Mouse (Mus musculus): ENCODE data around the gene Wdr81. TPM values are rescaled to one million over a fixed set of nuclear protein-coding genes. Genes with fewer than 3 reads are reported as not detected.
A peak's percentile ranks its signal among the peaks of the same experiment; 100 is the strongest.

Wdr81 gene
- polyA plus RNA-seq, 1 experiment = 4.9 TPM

DNA sequence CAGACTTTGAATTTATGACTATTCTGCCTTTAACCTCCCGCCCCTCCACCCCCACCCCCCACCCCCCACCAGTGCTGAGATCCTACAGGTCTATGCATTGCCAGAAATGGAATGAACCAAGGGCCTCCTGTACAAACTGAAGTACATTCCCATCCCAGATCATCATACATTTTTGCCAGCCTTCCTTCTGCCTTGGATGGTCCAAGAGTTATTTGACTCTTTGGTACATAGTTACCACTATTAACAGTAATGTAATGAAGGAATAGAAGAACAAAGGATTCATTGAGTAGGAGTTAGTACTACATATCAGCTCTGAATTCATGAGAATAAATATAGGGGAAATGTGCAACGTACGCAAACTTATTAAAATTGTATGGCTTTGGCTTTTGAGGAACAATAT lies 31.7 kb upstream of the Wdr81 start:
- H3K4me1 ChIP-seq (ENCODE audit: control insufficient read depth, insufficient read depth, low read length) = no peaks in the 10 kb centered on the region
- H3K27ac ChIP-seq (ENCODE audit: insufficient read depth, low read length) = no peak overlapping the region
- no peak overlapping the region for H3K9ac ChIP-seq (ENCODE audit: low read depth, poor library complexity, severe bottlenecking)
- H3K36me3 ChIP-seq (ENCODE audit: control insufficient read depth, insufficient read depth, low read length, poor library complexity, severe bottlenecking) = peaks cover 27% of the 10 kb centered on the region
- no peaks in the 10 kb centered on the region for H3K9me3 ChIP-seq (replicated peaks; ENCODE audit: control insufficient read depth, insufficient read depth, low read length, poor library complexity, severe bottlenecking)
- TF ChIP-seq EP300 (IDR thresholded peaks at IDR 0.05; ENCODE audit: insufficient read depth, low read depth, low read length) = no peak
- no peak overlapping the region for H3K4me3 ChIP-seq (ENCODE audit: low read depth, low read length)
- no peaks in the 10 kb centered on the region for H3K27me3 ChIP-seq (ENCODE audit: control insufficient read depth, insufficient read depth, low read length, poor library complexity, severe bottlenecking)

GRCm38 (mm10) chr11:75473376-75473775 lies 18.9 kb upstream of the Wdr81 start:
- no peaks in the 10 kb centered on the region for H3K9me3 ChIP-seq (replicated peaks; ENCODE audit: control insufficient read depth, insufficient read depth, low read length, poor library complexity, severe bottlenecking)
- H3K4me3 ChIP-seq (ENCODE audit: low read depth, low read length) = no peak overlapping the region
- TF ChIP-seq EP300 (IDR thresholded peaks at IDR 0.05; ENCODE audit: insufficient read depth, low read depth, low read length) (no peak), CTCF (IDR thresholded peaks at IDR 0.05; ENCODE audit: low read depth, low read length) (no peak), POLR2A (IDR thresholded peaks at IDR 0.05; ENCODE audit: insufficient read depth, low read length) (no peak)
- no peaks in the 10 kb centered on the region for H3K27me3 ChIP-seq (ENCODE audit: control insufficient read depth, insufficient read depth, low read length, poor library complexity, severe bottlenecking)
- H3K36me3 ChIP-seq (ENCODE audit: control insufficient read depth, insufficient read depth, low read length, poor library complexity, severe bottlenecking) = no peaks in the 10 kb centered on the region
- H3K4me1 ChIP-seq (ENCODE audit: control insufficient read depth, insufficient read depth, low read length) = no peaks in the 10 kb centered on the region
- H3K27ac ChIP-seq (ENCODE audit: insufficient read depth, low read length) = no peak overlapping the region
- H3K9ac ChIP-seq (ENCODE audit: low read depth, poor library complexity, severe bottlenecking) = no peak overlapping the region

DNA sequence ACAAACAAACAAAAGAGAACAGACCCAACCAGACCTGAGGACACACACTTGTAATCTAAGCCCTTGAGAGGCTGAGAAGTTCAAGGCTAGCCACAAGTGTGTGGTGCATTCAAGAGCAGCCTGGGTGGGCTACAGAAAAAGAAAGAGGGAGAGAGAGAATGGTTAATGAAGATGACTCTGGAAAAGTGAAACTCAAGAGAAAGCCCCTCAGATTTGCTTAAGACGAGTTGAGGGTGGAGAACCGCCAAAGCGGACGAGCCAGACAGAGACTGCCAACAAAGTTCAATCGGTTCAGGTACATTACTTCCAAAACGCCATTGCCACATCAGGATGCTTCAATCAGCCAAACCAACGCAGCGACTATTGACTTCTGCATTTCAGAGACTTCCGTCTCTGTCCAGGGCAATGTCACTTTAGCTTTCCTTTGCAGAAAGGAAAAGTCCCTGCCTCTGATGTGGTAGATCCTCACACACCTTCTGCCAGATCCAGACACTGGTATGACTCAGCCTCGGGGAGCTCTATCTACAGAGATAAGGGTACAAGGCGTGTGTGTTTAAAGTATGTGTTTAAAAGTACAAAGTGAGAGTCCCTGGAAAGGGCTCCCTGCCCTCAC lies 18.1 kb upstream of the Wdr81 start:
- TF ChIP-seq CTCF (IDR thresholded peaks at IDR 0.05; ENCODE audit: low read depth, low read length) (no peak), EP300 (IDR thresholded peaks at IDR 0.05; ENCODE audit: insufficient read depth, low read depth, low read length) (no peak), POLR2A (IDR thresholded peaks at IDR 0.05; ENCODE audit: insufficient read depth, low read length) (no peak)
- Histone ChIP-seq H3K9me3 (replicated peaks; ENCODE audit: control insufficient read depth, insufficient read depth, low read length, poor library complexity, severe bottlenecking) (no peaks in the 10 kb centered on the region), H3K36me3 (ENCODE audit: control insufficient read depth, insufficient read depth, low read length, poor library complexity, severe bottlenecking) (no peaks in the 10 kb centered on the region), H3K4me1 (ENCODE audit: control insufficient read depth, insufficient read depth, low read length) (no peaks in the 10 kb centered on the region), H3K27ac (ENCODE audit: insufficient read depth, low read length) (no peak overlapping the region), H3K27me3 (ENCODE audit: control insufficient read depth, insufficient read depth, low read length, poor library complexity, severe bottlenecking) (no peaks in the 10 kb centered on the region), H3K9ac (ENCODE audit: low read depth, poor library complexity, severe bottlenecking) (no peak overlapping the region), H3K4me3 (ENCODE audit: low read depth, low read length) (no peak overlapping the region)

- H3K36me3 ChIP-seq (ENCODE audit: control insufficient read depth, insufficient read depth, low read length, poor library complexity, severe bottlenecking) = peaks cover under 1% of the 10 kb centered on the region
- no peak overlapping the region for H3K4me3 ChIP-seq (ENCODE audit: low read depth, low read length)
- H3K9ac ChIP-seq (ENCODE audit: low read depth, poor library complexity, severe bottlenecking) = no peak overlapping the region
- no peaks in the 10 kb centered on the region for H3K27me3 ChIP-seq (ENCODE audit: control insufficient read depth, insufficient read depth, low read length, poor library complexity, severe bottlenecking)
- TF ChIP-seq EP300 (IDR thresholded peaks at IDR 0.05; ENCODE audit: insufficient read depth, low read depth, low read length) (no peak), POLR2A (IDR thresholded peaks at IDR 0.05; ENCODE audit: insufficient read depth, low read length) (no peak), CTCF (IDR thresholded peaks at IDR 0.05; ENCODE audit: low read depth, low read length) (no peak)
- H3K9me3 ChIP-seq (replicated peaks; ENCODE audit: control insufficient read depth, insufficient read depth, low read length, poor library complexity, severe bottlenecking) = no peaks in the 10 kb centered on the region
- no peak overlapping the region for H3K27ac ChIP-seq (ENCODE audit: insufficient read depth, low read length)
- no peaks in the 10 kb centered on the region for H3K4me1 ChIP-seq (ENCODE audit: control insufficient read depth, insufficient read depth, low read length)
These were observed 16.2 kb upstream of the Wdr81 start for GRCm38 (mm10) chr11:75470675-75471074.

DNA sequence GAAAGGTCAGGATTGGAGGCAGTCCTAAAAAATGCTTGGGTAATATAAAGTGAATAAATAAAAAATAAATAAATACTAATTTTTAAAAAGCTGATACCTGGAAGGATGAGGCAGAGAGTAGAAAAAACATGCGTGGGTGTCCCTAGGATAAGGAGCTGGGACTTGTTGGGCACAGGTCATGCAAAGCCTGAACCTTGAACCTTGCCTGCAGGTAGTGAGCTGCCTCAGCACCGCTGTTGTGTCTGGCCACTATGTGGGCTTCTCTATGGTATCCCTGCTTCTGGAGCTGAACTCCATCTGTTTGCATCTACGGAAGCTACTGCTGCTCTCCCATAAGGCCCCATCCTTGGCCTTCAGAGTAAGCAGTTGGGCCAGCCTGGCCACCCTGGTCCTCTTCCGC lies 14.7 kb upstream of the Wdr81 start:
- Histone ChIP-seq H3K9me3 (replicated peaks; ENCODE audit: control insufficient read depth, insufficient read depth, low read length, poor library complexity, severe bottlenecking) (no peaks in the 10 kb centered on the region), H3K9ac (ENCODE audit: low read depth, poor library complexity, severe bottlenecking) (no peak overlapping the region), H3K27ac (ENCODE audit: insufficient read depth, low read length) (no peak overlapping the region), H3K27me3 (ENCODE audit: control insufficient read depth, insufficient read depth, low read length, poor library complexity, severe bottlenecking) (no peaks in the 10 kb centered on the region), H3K36me3 (ENCODE audit: control insufficient read depth, insufficient read depth, low read length, poor library complexity, severe bottlenecking) (peaks cover 5% of the 10 kb centered on the region), H3K4me3 (ENCODE audit: low read depth, low read length) (no peak overlapping the region), H3K4me1 (ENCODE audit: control insufficient read depth, insufficient read depth, low read length) (no peaks in the 10 kb centered on the region)
- TF ChIP-seq EP300 (IDR thresholded peaks at IDR 0.05; ENCODE audit: insufficient read depth, low read depth, low read length) (no peak), POLR2A (IDR thresholded peaks at IDR 0.05; ENCODE audit: insufficient read depth, low read length) (no peak), CTCF (IDR thresholded peaks at IDR 0.05; ENCODE audit: low read depth, low read length) (no peak)

DNA sequence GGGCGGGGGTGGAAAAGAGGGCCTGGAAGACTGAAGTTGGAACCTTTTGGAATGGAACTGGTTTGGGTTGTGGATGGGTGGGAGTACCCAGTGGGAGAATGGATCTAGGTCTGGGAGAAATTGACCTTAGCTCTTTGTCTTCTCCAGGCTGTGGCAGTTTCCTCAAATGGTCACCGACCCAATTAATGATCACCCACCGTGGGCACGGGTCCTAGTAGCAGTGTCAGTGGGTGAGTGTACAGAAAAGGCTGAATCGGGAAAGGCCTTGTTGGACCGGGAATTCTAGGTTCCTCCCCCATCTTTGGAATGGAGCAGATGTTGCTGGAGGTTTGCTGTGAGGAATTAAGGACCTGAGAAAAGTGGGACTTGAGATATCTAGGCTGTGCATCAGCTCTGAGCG lies 13.9 kb upstream of the Wdr81 start:
- Histone ChIP-seq H3K4me3 (ENCODE audit: low read depth, low read length) (peak overlapping the region; percentile 69), H3K36me3 (ENCODE audit: control insufficient read depth, insufficient read depth, low read length, poor library complexity, severe bottlenecking) (peaks cover 5% of the 10 kb centered on the region), H3K27me3 (ENCODE audit: control insufficient read depth, insufficient read depth, low read length, poor library complexity, severe bottlenecking) (no peaks in the 10 kb centered on the region), H3K9ac (ENCODE audit: low read depth, poor library complexity, severe bottlenecking) (peak overlapping the region; percentile 79), H3K27ac (ENCODE audit: insufficient read depth, low read length) (no peak overlapping the region), H3K4me1 (ENCODE audit: control insufficient read depth, insufficient read depth, low read length) (no peaks in the 10 kb centered on the region), H3K9me3 (replicated peaks; ENCODE audit: control insufficient read depth, insufficient read depth, low read length, poor library complexity, severe bottlenecking) (no peaks in the 10 kb centered on the region)
- TF ChIP-seq EP300 (IDR thresholded peaks at IDR 0.05; ENCODE audit: insufficient read depth, low read depth, low read length) (no peak), POLR2A (IDR thresholded peaks at IDR 0.05; ENCODE audit: insufficient read depth, low read length) (no peak)
